Mouse (Mus musculus): ENCODE results near the gene Bbs9. TPM values are rescaled to one million over a fixed set of nuclear protein-coding genes. Genes with fewer than 3 reads are reported as not detected.

Gene Bbs9
- polyA plus RNA-seq, 1 experiment from 2014 or later: 15.0 TPM

DNA sequence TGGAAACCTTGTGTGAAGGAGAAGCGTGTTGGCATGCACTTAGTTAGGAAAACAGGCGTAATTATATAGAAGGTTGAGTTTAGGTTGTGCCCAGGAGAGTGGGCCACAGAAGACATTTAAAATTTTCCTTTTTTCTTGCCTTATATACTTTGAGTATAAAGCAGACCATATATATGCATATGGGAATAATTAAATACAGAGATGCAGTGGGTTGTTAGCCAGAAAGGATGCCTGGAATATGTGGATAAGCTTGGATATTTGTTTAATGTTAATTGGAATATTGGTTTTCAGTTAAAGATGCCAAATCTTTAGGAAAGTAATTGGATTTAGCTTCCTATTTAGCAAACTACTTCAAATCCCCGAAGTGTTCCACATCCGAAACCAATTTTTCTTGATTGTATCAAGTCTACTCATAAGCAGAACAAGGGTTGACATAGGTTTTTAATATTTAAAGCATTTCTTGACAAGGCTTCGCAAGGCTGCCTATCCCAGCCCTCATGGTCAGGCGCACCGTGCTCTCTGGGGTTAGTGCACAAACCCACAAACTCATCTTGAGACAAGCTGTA, 221.4 kb downstream of the Bbs9 start:
- 51% methylated on average over 7 of the region's 7 CpGs for WGBS
- H3K4me1 ChIP-seq (ENCODE audit: control insufficient read depth, insufficient read depth, low read length): no peaks in the 10 kb centered on the region
- H3K36me3 ChIP-seq (replicated peaks; ENCODE audit: control insufficient read depth, insufficient read depth, low read depth, low read length): no peaks in the 10 kb centered on the region
- H3K4me3 ChIP-seq (ENCODE audit: low read depth, low read length): no peak overlapping the region
- no peaks in the 10 kb centered on the region for H3K9me3 ChIP-seq (replicated peaks; ENCODE audit: control insufficient read depth, low read length)
- no peaks in the 10 kb centered on the region for H3K27me3 ChIP-seq (ENCODE audit: control insufficient read depth, insufficient read depth, low read length)
- ATAC-seq (replicated peaks; ENCODE audit: insufficient number of reproducible peaks, low FRiP score, low TSS enrichment, low read depth) (no peak), DNase-seq (ENCODE audit: low spot score) (peak; percentile 56)
- H3K27ac ChIP-seq (replicated peaks; ENCODE audit: low read depth, low read length): no peak overlapping the region
- no peak overlapping the region for H3K4me2 ChIP-seq (ENCODE audit: low read depth, low read length)
- no peak overlapping the region for H3K9ac ChIP-seq (replicated peaks; ENCODE audit: low read length)

DNA sequence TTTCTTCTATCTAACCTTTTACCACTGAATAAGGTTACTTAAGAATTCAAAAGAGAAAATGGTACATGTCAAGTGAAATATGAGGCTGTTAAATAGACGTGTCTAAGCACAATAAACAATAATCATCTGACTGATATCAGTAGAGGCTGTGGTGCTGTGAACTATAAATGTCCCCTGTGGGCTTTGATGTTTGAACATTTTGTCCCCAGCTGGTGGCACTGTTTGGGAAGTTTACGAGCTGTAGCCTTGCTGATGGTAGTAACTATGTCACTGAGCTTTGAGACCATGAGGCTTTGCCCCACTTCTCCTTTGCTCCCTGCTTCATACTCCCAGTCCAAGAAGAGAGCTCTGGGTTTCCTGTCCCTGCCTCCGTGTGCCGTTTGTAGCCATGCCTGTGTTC, 222.3 kb downstream of the Bbs9 start:
- Histone ChIP-seq H3K36me3 (replicated peaks; ENCODE audit: control insufficient read depth, insufficient read depth, low read depth, low read length) (no peaks in the 10 kb centered on the region), H3K27me3 (ENCODE audit: control insufficient read depth, insufficient read depth, low read length) (no peaks in the 10 kb centered on the region), H3K27ac (replicated peaks; ENCODE audit: low read depth, low read length) (no peak overlapping the region), H3K9ac (replicated peaks; ENCODE audit: low read length) (no peak overlapping the region), H3K4me2 (ENCODE audit: low read depth, low read length) (no peak overlapping the region), H3K4me3 (ENCODE audit: low read depth, low read length) (no peak overlapping the region), H3K4me1 (ENCODE audit: control insufficient read depth, insufficient read depth, low read length) (no peaks in the 10 kb centered on the region), H3K9me3 (replicated peaks; ENCODE audit: control insufficient read depth, low read length) (no peaks in the 10 kb centered on the region)
- WGBS: 60% methylated on average over 4 of the region's 4 CpGs
- ATAC-seq (replicated peaks; ENCODE audit: insufficient number of reproducible peaks, low FRiP score, low TSS enrichment, low read depth) (no peak), DNase-seq (ENCODE audit: low spot score) (no peak)

DNA sequence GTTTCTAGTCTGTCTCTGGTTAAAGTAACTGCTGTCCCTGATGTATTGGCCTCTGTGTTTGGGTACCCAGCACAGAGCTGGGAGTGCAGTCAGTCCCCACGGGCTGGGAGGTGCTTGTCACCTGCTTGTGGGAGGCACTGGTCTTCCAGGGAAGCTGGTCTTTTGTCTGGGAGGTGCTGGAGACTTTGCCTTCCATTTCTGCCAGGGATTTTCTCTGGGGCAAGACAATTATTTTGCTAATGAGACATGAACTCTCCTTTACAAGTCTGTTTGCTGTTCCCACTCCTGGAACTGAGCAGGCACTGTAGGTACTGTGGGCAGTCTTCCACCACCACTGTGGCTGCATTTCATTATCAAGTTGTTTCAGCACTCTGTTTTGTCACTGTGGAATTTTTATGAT, 223.0 kb downstream of the Bbs9 start:
- DNase-seq (ENCODE audit: low spot score) (no peak), ATAC-seq (replicated peaks; ENCODE audit: insufficient number of reproducible peaks, low FRiP score, low TSS enrichment, low read depth) (no peak)
- Histone ChIP-seq H3K9me3 (replicated peaks; ENCODE audit: control insufficient read depth, low read length) (peaks cover 2% of the 10 kb centered on the region; the same call in 1 of the 2 replicates), H3K4me2 (ENCODE audit: low read depth, low read length) (no peak overlapping the region), H3K36me3 (replicated peaks; ENCODE audit: control insufficient read depth, insufficient read depth, low read depth, low read length) (no peaks in the 10 kb centered on the region), H3K4me3 (ENCODE audit: low read depth, low read length) (no peak overlapping the region), H3K27ac (replicated peaks; ENCODE audit: low read depth, low read length) (no peak overlapping the region), H3K4me1 (ENCODE audit: control insufficient read depth, insufficient read depth, low read length) (no peaks in the 10 kb centered on the region), H3K27me3 (ENCODE audit: control insufficient read depth, insufficient read depth, low read length) (no peaks in the 10 kb centered on the region), H3K9ac (replicated peaks; ENCODE audit: low read length) (no peak overlapping the region)
- WGBS: 15% methylated on average over 1 of the region's 1 CpGs

DNA sequence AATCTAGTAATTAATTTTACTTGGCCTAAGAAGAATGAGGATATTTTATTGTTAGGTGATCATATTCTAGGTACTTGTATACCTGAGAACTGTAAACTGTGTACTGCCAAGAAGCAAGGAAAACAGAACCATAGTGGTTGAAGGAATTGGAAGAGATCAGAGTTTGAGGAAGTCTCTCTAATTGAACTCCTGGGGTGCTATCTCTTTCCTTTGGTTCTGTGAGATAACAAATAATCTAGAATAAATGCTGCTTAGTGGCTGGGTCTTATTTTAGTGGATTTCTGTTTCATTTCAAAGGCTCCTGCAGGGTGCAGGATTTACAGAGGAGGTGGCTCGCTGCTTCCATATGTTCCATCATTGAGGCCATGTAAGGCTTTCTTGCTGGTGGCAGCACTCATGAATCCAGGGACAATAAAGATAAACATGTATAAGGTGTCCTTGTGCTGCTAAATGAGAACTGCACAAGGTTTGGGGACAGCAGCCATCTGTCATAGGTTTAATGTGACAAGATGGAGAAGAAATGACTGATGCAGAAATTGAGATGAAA, 226.6 kb downstream of the Bbs9 start:
- Histone ChIP-seq H3K36me3 (replicated peaks; ENCODE audit: control insufficient read depth, insufficient read depth, low read depth, low read length) (no peaks in the 10 kb centered on the region), H3K4me1 (ENCODE audit: control insufficient read depth, insufficient read depth, low read length) (no peaks in the 10 kb centered on the region), H3K4me2 (ENCODE audit: low read depth, low read length) (no peak overlapping the region), H3K27me3 (ENCODE audit: control insufficient read depth, insufficient read depth, low read length) (no peaks in the 10 kb centered on the region), H3K27ac (replicated peaks; ENCODE audit: low read depth, low read length) (no peak overlapping the region), H3K9ac (replicated peaks; ENCODE audit: low read length) (no peak overlapping the region), H3K9me3 (replicated peaks; ENCODE audit: control insufficient read depth, low read length) (peaks cover 4% of the 10 kb centered on the region; the same call in 1 of the 2 replicates), H3K4me3 (ENCODE audit: low read depth, low read length) (no peak overlapping the region)
- ATAC-seq (replicated peaks; ENCODE audit: insufficient number of reproducible peaks, low FRiP score, low TSS enrichment, low read depth): no peak
- DNase-seq (ENCODE audit: low spot score): no peak
- WGBS: 89% methylated on average over 1 of the region's 1 CpGs

DNA sequence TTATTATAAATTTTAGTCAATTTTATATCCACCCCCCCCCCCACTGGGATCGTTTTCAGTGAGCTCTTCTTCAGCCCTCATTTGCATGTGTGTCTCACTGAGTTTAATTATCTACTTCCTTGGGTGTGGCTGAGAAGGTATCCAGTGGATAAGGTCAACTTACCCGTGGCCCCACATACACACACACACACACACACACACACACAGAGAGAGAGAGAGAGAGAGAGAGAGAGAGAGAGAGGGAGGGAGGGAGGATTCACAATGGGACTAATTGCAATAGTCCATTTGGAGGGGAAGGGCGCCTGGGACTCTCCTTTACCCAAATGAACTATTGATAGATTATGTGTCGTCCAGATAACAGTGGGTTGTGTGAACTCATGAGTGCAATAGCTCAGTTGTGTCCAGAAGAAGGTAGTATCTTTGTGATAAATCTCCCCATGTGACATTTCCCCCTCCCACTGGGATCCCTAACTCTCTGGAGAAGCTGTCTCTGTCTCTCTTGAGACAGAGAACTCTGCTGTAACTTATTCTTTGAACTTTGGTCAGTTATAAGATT, 227.4 kb downstream of the Bbs9 start:
- Histone ChIP-seq H3K4me2 (ENCODE audit: low read depth, low read length) (no peak overlapping the region), H3K27ac (replicated peaks; ENCODE audit: low read depth, low read length) (no peak overlapping the region), H3K4me3 (ENCODE audit: low read depth, low read length) (no peak overlapping the region), H3K9ac (replicated peaks; ENCODE audit: low read length) (no peak overlapping the region), H3K27me3 (ENCODE audit: control insufficient read depth, insufficient read depth, low read length) (no peaks in the 10 kb centered on the region), H3K36me3 (replicated peaks; ENCODE audit: control insufficient read depth, insufficient read depth, low read depth, low read length) (no peaks in the 10 kb centered on the region), H3K4me1 (ENCODE audit: control insufficient read depth, insufficient read depth, low read length) (no peaks in the 10 kb centered on the region), H3K9me3 (replicated peaks; ENCODE audit: control insufficient read depth, low read length) (peaks cover 4% of the 10 kb centered on the region; the same call in 1 of the 2 replicates)
- DNase-seq (ENCODE audit: low spot score) (no peak), ATAC-seq (replicated peaks; ENCODE audit: insufficient number of reproducible peaks, low FRiP score, low TSS enrichment, low read depth) (no peak)
- WGBS: 80% methylated on average over 4 of the region's 4 CpGs

DNA sequence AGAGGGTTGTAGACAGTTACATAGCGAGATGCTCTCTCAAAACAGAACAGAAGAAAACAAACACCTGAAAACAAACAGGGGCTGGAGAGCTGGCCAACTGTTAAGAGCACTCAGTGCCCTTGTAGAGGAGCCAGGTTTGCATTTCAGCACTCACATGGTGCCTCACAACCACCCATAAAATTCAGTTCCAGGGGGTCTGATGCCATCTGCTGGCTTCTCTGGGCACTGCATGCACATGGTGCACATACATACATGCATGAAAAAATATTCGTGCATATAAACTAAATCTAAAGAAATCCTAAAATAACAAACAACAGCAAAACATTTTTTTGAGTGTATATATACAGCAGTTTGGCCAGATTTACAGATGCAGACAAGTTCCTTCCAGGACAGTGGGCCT, 228.0 kb downstream of the Bbs9 start:
- Histone ChIP-seq H3K9me3 (replicated peaks; ENCODE audit: control insufficient read depth, low read length) (peaks cover 4% of the 10 kb centered on the region; the same call in 1 of the 2 replicates), H3K27ac (replicated peaks; ENCODE audit: low read depth, low read length) (no peak overlapping the region), H3K4me1 (ENCODE audit: control insufficient read depth, insufficient read depth, low read length) (no peaks in the 10 kb centered on the region), H3K27me3 (ENCODE audit: control insufficient read depth, insufficient read depth, low read length) (no peaks in the 10 kb centered on the region), H3K4me3 (ENCODE audit: low read depth, low read length) (no peak overlapping the region), H3K4me2 (ENCODE audit: low read depth, low read length) (no peak overlapping the region), H3K9ac (replicated peaks; ENCODE audit: low read length) (no peak overlapping the region), H3K36me3 (replicated peaks; ENCODE audit: control insufficient read depth, insufficient read depth, low read depth, low read length) (no peaks in the 10 kb centered on the region)
- no peak for ATAC-seq (replicated peaks; ENCODE audit: insufficient number of reproducible peaks, low FRiP score, low TSS enrichment, low read depth)
- 97% methylated on average over 2 of the region's 2 CpGs for WGBS
- DNase-seq (ENCODE audit: low spot score): no peak

DNA sequence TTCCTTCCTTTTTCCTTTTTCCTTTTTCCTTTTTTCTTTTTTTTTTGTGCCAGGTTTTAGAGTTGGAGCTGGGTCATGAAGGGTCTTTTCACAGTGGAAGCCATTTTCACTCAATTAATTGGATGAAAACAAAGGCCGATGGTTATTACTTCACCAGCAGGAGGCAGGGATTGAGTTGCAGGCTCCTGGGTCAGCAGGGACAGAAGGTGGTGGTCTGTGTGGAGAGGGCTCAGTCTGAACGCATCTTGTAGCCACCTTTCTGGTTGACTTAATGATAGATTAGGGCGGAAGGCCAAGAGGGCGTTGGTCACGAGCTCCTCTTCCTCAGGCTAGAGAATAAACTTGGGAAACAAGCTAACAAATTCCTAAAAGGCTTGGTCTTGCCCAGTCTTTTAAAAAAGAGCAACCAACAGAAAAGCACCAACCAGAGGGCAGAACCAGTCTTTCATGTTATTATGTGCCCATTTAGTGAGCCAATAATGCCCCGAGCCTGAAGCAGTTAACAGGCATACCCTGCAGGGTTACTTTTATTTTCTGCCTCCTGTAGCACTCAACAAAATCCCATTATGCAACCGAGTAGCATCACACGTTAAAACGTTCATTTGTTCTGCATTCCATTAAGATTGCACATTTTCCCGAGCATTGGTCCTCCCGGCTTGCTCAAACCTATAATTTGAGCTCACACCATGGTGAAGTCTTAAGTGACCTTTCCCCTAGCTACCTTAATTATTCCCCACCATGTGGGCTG, 231.8 kb downstream of the Bbs9 start:
- 18% methylated on average over 11 of the region's 11 CpGs for WGBS

More for the DNA sequence above, 231.8 kb downstream of the Bbs9 start:
- H3K27me3 ChIP-seq (ENCODE audit: control insufficient read depth, insufficient read depth, low read length): no peaks in the 10 kb centered on the region
- H3K4me1 ChIP-seq (ENCODE audit: control insufficient read depth, insufficient read depth, low read length): no peaks in the 10 kb centered on the region
- H3K27ac ChIP-seq (replicated peaks; ENCODE audit: low read depth, low read length): no peak overlapping the region
- ATAC-seq (replicated peaks; ENCODE audit: insufficient number of reproducible peaks, low FRiP score, low TSS enrichment, low read depth) (no peak), DNase-seq (ENCODE audit: low spot score) (no peak)
- no peaks in the 10 kb centered on the region for H3K36me3 ChIP-seq (replicated peaks; ENCODE audit: control insufficient read depth, insufficient read depth, low read depth, low read length)
- H3K9ac ChIP-seq (replicated peaks; ENCODE audit: low read length): no peak overlapping the region
- no peak overlapping the region for H3K4me2 ChIP-seq (ENCODE audit: low read depth, low read length)
- H3K4me3 ChIP-seq (ENCODE audit: low read depth, low read length): no peak overlapping the region
- H3K9me3 ChIP-seq (replicated peaks; ENCODE audit: control insufficient read depth, low read length): peaks cover 4% of the 10 kb centered on the region; the same call in 1 of the 2 replicates
